Mouse (Mus musculus): Measurements from ENCODE around the gene Gm17026. TPM values are rescaled to one million over a fixed set of nuclear protein-coding genes. Genes with fewer than 3 reads are reported as not detected.

Gene Gm17026
- polyA plus RNA-seq (2012; rRNA removed) = not detected in 2 replicates

DNA sequence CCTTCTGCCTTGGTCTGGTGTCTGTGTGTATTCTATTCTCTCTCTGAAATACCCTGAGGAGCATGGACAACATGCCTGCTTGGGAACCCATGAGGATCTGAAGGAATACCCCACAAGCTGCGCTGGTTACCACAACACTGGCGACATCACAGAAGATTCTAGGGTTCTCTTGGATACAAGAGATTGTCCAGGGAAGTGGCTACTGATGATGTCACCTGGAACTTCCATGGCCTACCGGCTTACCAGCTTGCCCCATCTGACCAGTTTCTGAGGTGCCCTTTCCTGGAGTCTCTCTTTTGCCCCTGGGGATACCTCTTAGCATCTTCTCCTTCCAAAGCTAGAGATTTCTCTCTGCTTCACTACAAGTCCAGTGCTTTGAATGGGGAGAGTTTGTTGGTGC is at the start of gene Gm17026:
Gene Gm17026 (minus strand): TSS at position 101 of the 400 bp plus-strand sequence.

GRCm38 (mm10) chr14:42297258-42297657 is 37.4 kb upstream of the Gm17026 start, which contains the start of gene Gm9611:
Gene Gm9611 (minus strand): TSS chr14:42297358.

Other genes with a start within 250 kb of the Gm17026 start
- not detected in 2 replicates for gene Gm7951, start 142.7 kb downstream of the Gm17026 start, polyA plus RNA-seq (2012; rRNA removed)
- not detected in 2 replicates for gene Gm17027, start 97.4 kb downstream of the Gm17026 start, polyA plus RNA-seq (2012; rRNA removed)
- not detected in 2 replicates for gene Gm3573, start 69.3 kb downstream of the Gm17026 start, polyA plus RNA-seq (2012; rRNA removed)
- not detected in 2 replicates for gene Gm9611, start 37.3 kb upstream of the Gm17026 start, polyA plus RNA-seq (2012; rRNA removed)
- gene Gm7995, start 50.2 kb upstream of the Gm17026 start, polyA plus RNA-seq (2012; rRNA removed) = not detected in 2 replicates
- gene Gm8005, start 179.6 kb upstream of the Gm17026 start, polyA plus RNA-seq (2012; rRNA removed) = not detected in 2 replicates
- not detected in 2 replicates for gene Gm8011, start 203.8 kb upstream of the Gm17026 start, polyA plus RNA-seq (2012; rRNA removed)
- not detected in 2 replicates for gene Gm8020, start 242.3 kb upstream of the Gm17026 start, polyA plus RNA-seq (2012; rRNA removed)

All from liver, embryonic 18 days (tissue).